Mouse (Mus musculus) ovary, postnatal 14 days (tissue): ENCODE measurements at regions not wholly inside any gene's neighbourhood (a gene's known extent, or its start where the extent isn't known, plus 50 kb on each side); places are given as distances from the start of the nearest gene placed in this dataset.

Source experiments
- DNase-seq: peaks from one replicate; pipeline ENCODE4 v3.0.0; 2022; ENCODE audit warnings: low spot score

GRCm38 (mm10) chr2:160192661-160193060 is 141.3 kb downstream of the Gm826 start:
- DNase-seq, result no peak

GRCm38 (mm10) chr2:160186106-160186505 is 147.9 kb downstream of the Gm826 start:
- DNase-seq, result no peak

- DNase-seq, result no peak
Observed at GRCm38 (mm10) chr2:160170975-160171515, 162.9 kb downstream of the Gm826 start.

- DNase-seq, result no peak
Observed at GRCm38 (mm10) chr2:160158599-160159261, 175.2 kb downstream of the Gm826 start.

GRCm38 (mm10) chr2:160153781-160154180 is 180.2 kb downstream of the Gm826 start:
- DNase-seq, result no peak

GRCm38 (mm10) chr2:160152101-160152500 is 181.9 kb downstream of the Gm826 start:
- no peak for DNase-seq

- no peak for DNase-seq
Observed at GRCm38 (mm10) chr2:160148936-160149335, 185.0 kb downstream of the Gm826 start.

GRCm38 (mm10) chr2:160148516-160148915 is 185.4 kb downstream of the Gm826 start:
- DNase-seq, result no peak

GRCm38 (mm10) chr2:160148031-160148430 is 185.9 kb downstream of the Gm826 start:
- DNase-seq, result no peak

GRCm38 (mm10) chr2:160140166-160140740 is 193.7 kb downstream of the Gm826 start:
- no peak for DNase-seq

GRCm38 (mm10) chr2:160138091-160138490 is 195.9 kb downstream of the Gm826 start:
- no peak for DNase-seq

- no peak for DNase-seq
Observed at GRCm38 (mm10) chr2:160131797-160132196, 202.2 kb downstream of the Gm826 start.

GRCm38 (mm10) chr2:160131386-160131785 is 202.6 kb downstream of the Gm826 start:
- no peak for DNase-seq

- no peak for DNase-seq
Observed at GRCm38 (mm10) chr2:160117148-160117547, 216.8 kb downstream of the Gm826 start.

- no peak for DNase-seq
Observed at GRCm38 (mm10) chr2:160111176-160111692, 222.7 kb downstream of the Gm826 start.

GRCm38 (mm10) chr2:160093078-160093477 is 240.9 kb downstream of the Gm826 start:
- no peak for DNase-seq

GRCm38 (mm10) chr2:160085999-160086398 is 248.0 kb downstream of the Gm826 start:
- DNase-seq, result no peak

- no peak for DNase-seq
Observed at GRCm38 (mm10) chr2:160083674-160084073, 250.3 kb downstream of the Gm826 start.

- DNase-seq, result no peak
Observed at GRCm38 (mm10) chr2:160082106-160082653, 251.8 kb downstream of the Gm826 start.

GRCm38 (mm10) chr2:160075694-160076093 is 258.3 kb downstream of the Gm826 start:
- no peak for DNase-seq

GRCm38 (mm10) chr2:160070441-160070840 is 263.5 kb downstream of the Gm826 start:
- DNase-seq, result no peak

GRCm38 (mm10) chr2:160068772-160069171 is 265.2 kb downstream of the Gm826 start:
- no peak for DNase-seq

GRCm38 (mm10) chr2:160067904-160068303 is 266.1 kb downstream of the Gm826 start:
- DNase-seq, result no peak
